ENCODE assay signal across 13 mouse cellular contexts in genomic region chr2:136975774-136976173, GRCm38 (mm10).
DNase-seq lines count a peak whose midpoint lies in the region; ATAC-seq and TF ChIP-seq lines count a peak whose summit lies in the region.
"Had no signal": no experiment of that assay in that cellular context is flagged by ENCODE, and none has a peak within 500 bp of the region (broad histone marks: within the 10 kb centered on the region; RNA-seq: fewer than 3 reads in every experiment).

No protein-coding gene starts in this region.

- H3K27me3 ChIP-seq in liver, adult 2 months (ENCODE audit: control insufficient read depth, insufficient read depth, low read length) = no peaks in the 10 kb centered on the region
- no peaks in the 10 kb centered on the region for H3K27me3 ChIP-seq in liver, postnatal 0 days (ENCODE audit: insufficient read depth, low read length)
- H3K27me3 ChIP-seq: liver, embryonic 13.5 days had no signal

- H3K9me3 ChIP-seq in liver, postnatal 0 days (ENCODE audit: low read length) = no peaks in the 10 kb centered on the region
- H3K9me3 ChIP-seq: liver, embryonic 13.5 days had no signal

- intact Hi-C loops in gastrocnemius, postnatal 14 days (cut with DNase I; ENCODE audit: low total_unique reads) = no loop called here

- ATAC-seq in liver, postnatal 0 days = no peak
- ATAC-seq: intestine, embryonic 16.5 days had no signal

- peaks cover 4% of the 10 kb centered on the region; the same call in 1 of the 2 replicates for H3K4me1 ChIP-seq in liver, adult 2 months (ENCODE audit: control insufficient read depth, insufficient read depth, low read length)
- H3K4me1 ChIP-seq in liver, postnatal 0 days (ENCODE audit: insufficient read depth) = peaks cover 3% of the 10 kb centered on the region; the same call in 1 of the 2 replicates

- DNase-seq in adrenal gland, postnatal 25 days = peak; percentile 11
- no peak for DNase-seq in adrenal gland, adult 8-10 months
- DNase-seq in gastrocnemius, postnatal 14 days = peak; percentile 19
- no peak for DNase-seq in gastrocnemius, postnatal 4 days (ENCODE audit: low spot score in 2 of 2)
- peak; percentile 48 for DNase-seq in liver, adult 2 months (ENCODE audit: extremely low read depth, low read depth, low spot score)
- no peak for DNase-seq in liver, postnatal 0 days
- DNase-seq in brain, embryonic 14.5 days (ENCODE audit: low read depth) = peak; percentile 64
- DNase-seq in kidney, postnatal 10 days = no peak
- DNase-seq: cerebellum, postnatal 36 days; kidney, postnatal 14 days; liver, embryonic 13.5 days; thymus, postnatal 4 days had no signal

- WGBS in liver, adult 2 months = 38% methylated on average over 1 of the region's 1 CpGs
- WGBS in liver, postnatal 0 days (ENCODE audit: insufficient replicate concordance) = 92% methylated on average over 1 of the region's 1 CpGs

- H3K9ac ChIP-seq in liver, adult 2 months (ENCODE audit: low read depth, low read length) = no peak overlapping the region
- no peak overlapping the region for H3K9ac ChIP-seq in liver, postnatal 0 days (replicated peaks)
- H3K9ac ChIP-seq: liver, embryonic 13.5 days had no signal

- H3K4me2 ChIP-seq in liver, postnatal 0 days (ENCODE audit: low read depth, low read length) = no peak overlapping the region
- H3K4me2 ChIP-seq: liver, embryonic 13.5 days had no signal

- no peak for TF ChIP-seq CTCF in liver, adult 2 months (IDR thresholded peaks at IDR 0.05; ENCODE audit: low read depth, low read length)
- TF ChIP-seq CTCF in liver, postnatal 0 days (IDR thresholded peaks at IDR 0.05; ENCODE audit: low read depth) = no peak
- no peak for TF ChIP-seq CTCF in brain, embryonic 14.5 days (IDR thresholded peaks at IDR 0.05; ENCODE audit: borderline replicate concordance, extremely low read depth, insufficient read depth, insufficient read length)

- no peaks in the 10 kb centered on the region for H3K79me2 ChIP-seq in liver, adult 2 months (ENCODE audit: control insufficient read depth, insufficient read depth, low read length)

- no peak overlapping the region for H3K27ac ChIP-seq in liver, adult 2 months (replicated peaks; ENCODE audit: insufficient read depth, low read depth, low read length)
- no peak overlapping the region for H3K27ac ChIP-seq in liver, postnatal 0 days (ENCODE audit: low read depth)
- H3K27ac ChIP-seq: liver, embryonic 13.5 days had no signal

- no peak for TF ChIP-seq POLR2A in liver, adult 2 months (IDR thresholded peaks at IDR 0.05; ENCODE audit: extremely low read depth, insufficient read depth, low read length)
- TF ChIP-seq POLR2A in brain, embryonic 14.5 days (IDR thresholded peaks at IDR 0.05; ENCODE audit: borderline replicate concordance, extremely low read depth, insufficient read depth, insufficient read length, poor library complexity, severe bottlenecking) = no peak

- no peaks in the 10 kb centered on the region for H3K36me3 ChIP-seq in liver, adult 2 months (ENCODE audit: control insufficient read depth, insufficient read depth, low read length)
- no peaks in the 10 kb centered on the region for H3K36me3 ChIP-seq in liver, postnatal 0 days (replicated peaks; ENCODE audit: insufficient read depth, low read length)
- H3K36me3 ChIP-seq: liver, embryonic 13.5 days had no signal

- no peak overlapping the region for H3K4me3 ChIP-seq in liver, adult 2 months (ENCODE audit: insufficient read depth, low read depth, low read length)
- no peak overlapping the region for H3K4me3 ChIP-seq in liver, postnatal 0 days (ENCODE audit: low read depth, low read length)
- H3K4me3 ChIP-seq: liver, embryonic 13.5 days had no signal

- no peak for TF ChIP-seq EP300 in liver, postnatal 0 days (IDR thresholded peaks at IDR 0.05; ENCODE audit: low read depth)

Comparison
In these comparisons a context has a peak if more than half of its experiments do, and no peak if none do; other contexts are left out.
1. DNase-seq: peak in adrenal gland, postnatal 25 days (single experiment), gastrocnemius, postnatal 14 days (single experiment), liver, adult 2 months (single experiment) and brain, embryonic 14.5 days (single experiment); none in adrenal gland, adult 8-10 months (single experiment), gastrocnemius, postnatal 4 days (0 of 2), liver, postnatal 0 days (single experiment) and kidney, postnatal 10 days (single experiment).